Mouse (Mus musculus): ENCODE measurements around the gene Rnf38. TPM values are rescaled to one million over a fixed set of nuclear protein-coding genes. Genes with fewer than 3 reads are reported as not detected.

Rnf38 gene
- polyA plus RNA-seq, 2 experiments = 14.0 to 24.7 TPM

DNA sequence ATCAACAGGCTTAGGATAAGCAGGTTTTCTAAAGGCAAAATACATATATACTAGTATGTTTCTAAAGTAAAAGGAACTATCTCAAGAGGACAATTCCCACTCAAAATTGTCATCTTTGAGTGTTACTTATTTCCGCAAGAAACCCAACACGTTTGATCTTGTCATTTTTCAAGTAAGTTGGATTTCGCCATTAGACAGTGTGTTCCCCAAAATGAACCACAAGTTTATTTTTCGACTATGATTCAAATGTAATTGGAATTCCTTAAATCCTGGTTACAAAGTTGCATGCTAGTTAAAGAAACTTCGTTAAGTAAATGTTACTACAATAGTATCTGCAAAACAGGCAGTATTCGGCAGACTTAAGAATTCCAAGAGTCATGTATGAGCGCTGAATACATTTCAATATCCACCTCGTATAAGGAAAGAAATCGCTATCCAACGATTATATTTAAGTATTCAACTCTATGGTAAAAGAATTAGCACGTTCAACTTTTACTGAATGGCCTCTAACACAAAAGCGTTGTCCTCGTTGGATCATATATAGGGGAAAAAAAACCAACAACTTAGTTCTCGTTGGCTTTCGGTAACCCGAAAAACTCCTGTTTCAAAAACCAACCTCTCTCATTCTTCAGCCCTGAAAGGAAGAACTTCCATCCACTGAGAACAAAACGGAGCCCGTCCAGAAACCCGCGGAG, 66.7 kb downstream of the Rnf38 start:
- DNase-seq (ENCODE audit: low read depth in 3 of 3, low spot score in 3 of 3) = no peak
- Histone ChIP-seq H3K27ac (peak overlapping the region; percentile 88), H3K4me3 (ENCODE audit: insufficient read depth in 1 of 2, low read depth in 2 of 2, low read length in 2 of 2) (peak overlapping the region; percentile 79 to 80), H3K9me3 (ENCODE audit: control insufficient read depth, low read length) (no peaks in the 10 kb centered on the region), H3K36me3 (replicated peaks; ENCODE audit: control insufficient read depth, insufficient read depth, low read depth) (no peaks in the 10 kb centered on the region), H3K27me3 (ENCODE audit: control insufficient read depth, insufficient read depth, low read length) (no peaks in the 10 kb centered on the region), H3K9ac (replicated peaks) (peak overlapping the region; percentile 85), H3K4me1 (replicated peaks; ENCODE audit: control insufficient read depth in 2 of 2, insufficient read depth in 2 of 2, low read length in 1 of 2) (peaks cover 15 to 26% of the 10 kb centered on the region in 2 experiments), H3K4me2 (ENCODE audit: low read depth) (peak overlapping the region; percentile 85)
- ATAC-seq (ENCODE audit: insufficient read depth) = no peak
- TF ChIP-seq CTCF (IDR thresholded peaks at IDR 0.05; ENCODE audit: low read depth) (no peak), EP300 (IDR thresholded peaks at IDR 0.05; ENCODE audit: low read depth) (no peak)
- WGBS (ENCODE audit: insufficient replicate concordance) = 1% methylated on average over 20 of the region's 20 CpGs

DNA sequence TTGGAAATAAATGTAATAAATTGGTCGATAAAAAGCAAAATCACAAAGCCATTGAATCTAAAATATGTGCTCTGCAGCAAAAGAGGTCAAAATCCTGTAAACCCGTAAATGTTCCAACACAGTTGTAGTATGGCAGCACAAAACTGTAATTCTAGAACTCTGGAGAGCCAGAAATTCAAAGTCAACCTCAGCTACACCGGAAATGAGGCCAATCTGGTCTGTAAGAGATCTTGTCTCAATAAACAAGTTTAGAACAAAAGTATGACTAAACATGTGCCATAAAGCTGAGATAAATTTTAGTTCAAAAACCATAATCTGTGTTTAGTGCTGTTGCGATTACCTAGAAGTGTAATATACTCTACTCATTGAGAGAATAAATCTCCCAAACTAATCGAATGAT, 69.0 kb downstream of the Rnf38 start:
- Histone ChIP-seq H3K36me3 (replicated peaks; ENCODE audit: control insufficient read depth, insufficient read depth, low read depth) (no peaks in the 10 kb centered on the region), H3K4me2 (ENCODE audit: low read depth) (no peak overlapping the region), H3K27ac (no peak overlapping the region), H3K9me3 (ENCODE audit: control insufficient read depth, low read length) (no peaks in the 10 kb centered on the region), H3K9ac (replicated peaks) (no peak overlapping the region), H3K4me3 (ENCODE audit: insufficient read depth in 1 of 2, low read depth in 2 of 2, low read length in 2 of 2) (no peak overlapping the region), H3K27me3 (ENCODE audit: control insufficient read depth, insufficient read depth, low read length) (no peaks in the 10 kb centered on the region), H3K4me1 (replicated peaks; ENCODE audit: control insufficient read depth in 2 of 2, insufficient read depth in 2 of 2, low read length in 1 of 2) (peaks cover 25 to 38% of the 10 kb centered on the region in 2 experiments)
- 77% methylated on average over 5 of the region's 5 CpGs for WGBS (ENCODE audit: insufficient replicate concordance)
- TF ChIP-seq CTCF (IDR thresholded peaks at IDR 0.05; ENCODE audit: low read depth) (no peak), EP300 (IDR thresholded peaks at IDR 0.05; ENCODE audit: low read depth) (no peak)
- DNase-seq (ENCODE audit: low read depth in 3 of 3, low spot score in 3 of 3) = no peak
- ATAC-seq (ENCODE audit: insufficient read depth) = no peak

GRCm38 (mm10) chr4:44163034-44163433, 70.6 kb downstream of the Rnf38 start:
- 51% methylated on average over 2 of the region's 2 CpGs for WGBS (ENCODE audit: insufficient replicate concordance)
- no peak overlapping the region for H3K4me3 ChIP-seq (ENCODE audit: insufficient read depth in 1 of 2, low read depth in 2 of 2, low read length in 2 of 2)
- H3K9me3 ChIP-seq (ENCODE audit: control insufficient read depth, low read length) = no peaks in the 10 kb centered on the region
- no peaks in the 10 kb centered on the region for H3K36me3 ChIP-seq (replicated peaks; ENCODE audit: control insufficient read depth, insufficient read depth, low read depth)
- no peak overlapping the region for H3K9ac ChIP-seq (replicated peaks)
- DNase-seq (ENCODE audit: low read depth in 3 of 3, low spot score in 3 of 3) (no peak), ATAC-seq (ENCODE audit: insufficient read depth) (no peak)
- no peak overlapping the region for H3K4me2 ChIP-seq (ENCODE audit: low read depth)
- H3K27ac ChIP-seq = no peak overlapping the region
- TF ChIP-seq EP300 (IDR thresholded peaks at IDR 0.05; ENCODE audit: low read depth) (no peak), CTCF (IDR thresholded peaks at IDR 0.05; ENCODE audit: low read depth) (no peak)
- H3K4me1 ChIP-seq (replicated peaks; ENCODE audit: control insufficient read depth in 2 of 2, insufficient read depth in 2 of 2, low read length in 1 of 2) = peaks cover 19 to 29% of the 10 kb centered on the region in 2 experiments
- H3K27me3 ChIP-seq (ENCODE audit: control insufficient read depth, insufficient read depth, low read length) = no peaks in the 10 kb centered on the region

DNA sequence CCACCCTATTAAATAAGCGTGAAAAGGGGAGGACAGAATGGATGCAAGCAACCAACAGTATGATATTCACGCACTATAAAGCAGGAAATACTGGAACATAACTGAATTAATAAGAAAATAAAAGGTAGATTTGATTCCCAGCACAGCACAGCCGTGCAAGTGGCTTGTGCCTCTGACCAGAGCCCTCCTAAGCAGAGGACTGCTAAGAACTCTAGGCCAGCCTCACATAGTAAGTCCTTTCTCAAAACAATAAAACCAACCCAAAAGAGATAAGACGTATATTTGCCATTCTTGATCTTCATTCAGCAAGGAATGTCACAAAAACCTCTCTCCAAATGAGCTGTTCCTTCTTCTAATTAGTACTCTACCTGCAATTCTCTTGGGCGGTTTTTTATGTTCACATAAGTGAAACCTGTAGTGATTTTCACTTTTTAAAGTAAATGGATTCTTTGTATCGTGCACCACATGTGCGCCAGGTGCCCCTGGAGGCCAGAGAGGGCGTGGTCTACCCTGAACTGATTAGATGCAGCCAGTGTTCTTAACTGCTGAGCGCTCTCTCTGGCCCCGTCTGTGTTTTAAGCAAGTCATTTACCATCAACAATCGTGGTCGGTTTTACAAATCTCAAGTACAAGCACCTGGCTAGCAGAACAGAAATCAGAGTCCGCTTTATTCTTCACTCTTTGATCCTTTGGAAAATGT, 72.4 kb downstream of the Rnf38 start:
- TF ChIP-seq CTCF (IDR thresholded peaks at IDR 0.05; ENCODE audit: low read depth) (no peak), EP300 (IDR thresholded peaks at IDR 0.05; ENCODE audit: low read depth) (no peak)
- H3K27ac ChIP-seq = no peak overlapping the region
- H3K9me3 ChIP-seq (ENCODE audit: control insufficient read depth, low read length) = no peaks in the 10 kb centered on the region
- no peak overlapping the region for H3K4me3 ChIP-seq (ENCODE audit: insufficient read depth in 1 of 2, low read depth in 2 of 2, low read length in 2 of 2)
- no peak overlapping the region for H3K9ac ChIP-seq (replicated peaks)
- H3K4me2 ChIP-seq (ENCODE audit: low read depth) = peak overlapping the region; percentile 30
- no peaks in the 10 kb centered on the region for H3K36me3 ChIP-seq (replicated peaks; ENCODE audit: control insufficient read depth, insufficient read depth, low read depth)
- no peaks in the 10 kb centered on the region for H3K27me3 ChIP-seq (ENCODE audit: control insufficient read depth, insufficient read depth, low read length)
- DNase-seq (ENCODE audit: low read depth in 3 of 3, low spot score in 3 of 3) = peak in 2 of 3 experiments; percentile 34 to 35
- H3K4me1 ChIP-seq (replicated peaks; ENCODE audit: control insufficient read depth in 2 of 2, insufficient read depth in 2 of 2, low read length in 1 of 2) = peaks cover 18 to 28% of the 10 kb centered on the region in 2 experiments
- 38% methylated on average over 13 of the region's 13 CpGs for WGBS (ENCODE audit: insufficient replicate concordance)
- no peak; the same call in 1 of the 2 replicates for ATAC-seq (ENCODE audit: insufficient read depth)

- Histone ChIP-seq H3K9me3 (ENCODE audit: control insufficient read depth, low read length) (no peaks in the 10 kb centered on the region), H3K4me2 (ENCODE audit: low read depth) (no peak overlapping the region), H3K27me3 (ENCODE audit: control insufficient read depth, insufficient read depth, low read length) (no peaks in the 10 kb centered on the region), H3K9ac (replicated peaks) (no peak overlapping the region), H3K36me3 (replicated peaks; ENCODE audit: control insufficient read depth, insufficient read depth, low read depth) (no peaks in the 10 kb centered on the region), H3K4me1 (replicated peaks; ENCODE audit: control insufficient read depth in 2 of 2, insufficient read depth in 2 of 2, low read length in 1 of 2) (peaks cover 23 to 26% of the 10 kb centered on the region in 2 experiments), H3K4me3 (ENCODE audit: insufficient read depth in 1 of 2, low read depth in 2 of 2, low read length in 2 of 2) (no peak overlapping the region), H3K27ac (no peak overlapping the region)
- TF ChIP-seq CTCF (IDR thresholded peaks at IDR 0.05; ENCODE audit: low read depth) (no peak), EP300 (IDR thresholded peaks at IDR 0.05; ENCODE audit: low read depth) (no peak)
- ATAC-seq (ENCODE audit: insufficient read depth) = no peak
- WGBS (ENCODE audit: insufficient replicate concordance) = 60% methylated on average over 8 of the region's 8 CpGs
- no peak for DNase-seq (ENCODE audit: low read depth in 3 of 3, low spot score in 3 of 3)
Observed at GRCm38 (mm10) chr4:44159839-44160238, 73.8 kb downstream of the Rnf38 start.

Measured in liver, embryonic 14.5 days (tissue).